Mouse (Mus musculus) liver, postnatal 0 days (tissue): Measurements from ENCODE around the gene Myo18a.

Experiments
- CTCF ChIP-seq: sonication (generic); IDR thresholded peaks from 2 replicates; pipeline ENCODE4 v1.5.1; 2016; ENCODE audit warnings: antibody characterized with exemption, low read depth
- EP300 ChIP-seq: IDR thresholded peaks from 2 replicates; pipeline ENCODE4 v1.6.1; 2016; ENCODE audit warnings: antibody characterized with exemption, low read depth, mild to moderate bottlenecking

DNA sequence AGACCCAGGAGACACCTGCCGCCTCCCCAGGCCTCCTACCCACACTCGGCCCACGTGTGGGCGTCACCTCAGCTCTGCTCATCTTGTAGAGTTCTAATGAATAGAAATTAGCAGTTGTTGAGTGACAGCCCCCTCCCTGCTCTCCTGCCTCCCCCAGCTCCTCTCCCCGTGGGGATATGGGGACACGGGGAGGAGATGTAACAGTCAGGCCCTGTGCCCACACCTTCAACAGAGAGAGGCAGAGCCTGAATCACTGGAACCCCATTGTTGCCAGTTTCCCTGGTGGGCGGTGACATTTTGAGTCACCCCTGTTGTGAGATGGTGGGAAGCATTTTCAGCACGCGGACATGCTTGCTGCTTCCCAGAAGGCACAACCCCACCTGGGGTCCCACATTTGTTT is 97.9 kb downstream of the Myo18a start:
- TF ChIP-seq CTCF: no peak
- no peak for TF ChIP-seq EP300
